Mouse (Mus musculus): Measurements from ENCODE around the gene Wdr54. TPM values are rescaled to one million over a fixed set of nuclear protein-coding genes. Genes with fewer than 3 reads are reported as not detected.

Gene Wdr54
- total and polyA plus RNA-seq, 3 experiments: 1.9 to 10.3 (median 7.8) TPM

DNA sequence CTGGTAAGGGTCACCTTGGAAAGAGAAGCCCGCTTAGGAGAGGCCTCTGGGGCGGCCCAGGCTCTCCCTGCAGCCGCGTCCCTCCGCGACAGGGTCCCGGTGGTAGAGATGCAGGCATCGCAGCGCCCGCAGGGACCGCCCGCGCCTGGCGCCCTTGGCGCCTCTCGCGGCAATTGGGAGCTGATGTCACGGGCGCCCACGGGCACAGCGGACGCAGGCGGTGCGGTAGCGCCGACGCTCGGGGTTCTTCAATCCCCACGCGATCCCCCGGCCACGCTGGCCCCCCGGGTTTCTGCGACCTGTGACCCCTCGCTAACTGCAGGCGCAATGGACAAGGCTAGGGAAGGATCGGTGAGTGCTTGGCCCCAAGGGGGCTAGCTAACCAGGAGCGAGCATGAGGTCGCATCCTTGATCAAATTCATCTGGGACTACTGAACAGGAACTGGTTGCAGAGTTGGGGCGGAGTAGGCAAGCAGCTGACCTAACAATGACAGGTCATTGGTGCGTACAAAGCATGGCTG lies 13.9 kb downstream of the Wdr54 start:
- H3K79me2 ChIP-seq (replicated peaks; ENCODE audit: control insufficient read depth, extremely low read depth, insufficient read depth, poor library complexity, severe bottlenecking): no peaks in the 10 kb centered on the region
- no peak overlapping the region for H3K4me3 ChIP-seq (replicated peaks in 1 of 3; ENCODE audit: low read depth in 2 of 3, low read length in 2 of 3, poor library complexity in 1 of 3)
- H3K27me3 ChIP-seq (replicated peaks): peaks cover 2% of the 10 kb centered on the region
- no peak overlapping the region for H3K9ac ChIP-seq (ENCODE audit: insufficient read depth, low read depth)
- in situ Hi-C loops (cut with MboI; ENCODE audit: low pct_ligation_motif_present, low pct_unique_long_range_greater_than_20kb, low sequenced_read_pairs) (no loop called here), dilution Hi-C loops (cut with MboI; ENCODE audit: extremely low pct_ligation_motif_present, extremely low pct_unique_long_range_greater_than_20kb, low sequenced_read_pairs) (no loop called here)
- H3K27ac ChIP-seq (ENCODE audit: insufficient read depth, low read depth): no peak overlapping the region
- no peak overlapping the region for H3K4me2 ChIP-seq (ENCODE audit: insufficient read depth, low read depth, poor library complexity, severe bottlenecking)
- H3K9me3 ChIP-seq (replicated peaks; ENCODE audit: low read length): no peaks in the 10 kb centered on the region
- no peak for DNase-seq (ENCODE audit: extremely low read depth)
- no peaks in the 10 kb centered on the region for H3K36me3 ChIP-seq (replicated peaks in 1 of 2; ENCODE audit: control insufficient read depth in 1 of 2, insufficient read depth in 1 of 2, low read length in 1 of 2)
- TF ChIP-seq NRF1 (IDR thresholded peaks at IDR 0.05; ENCODE audit: low read depth, low read length) (no peak), RAD21 (IDR thresholded peaks at IDR 0.05; ENCODE audit: low read depth, low read length) (no peak), E2F4 (IDR thresholded peaks at IDR 0.05; ENCODE audit: insufficient replicate concordance, low read depth, low read length) (no peak)
- peaks cover 9 to 14% of the 10 kb centered on the region in 2 experiments; a peak in 3 of 4 replicates for H3K4me1 ChIP-seq (ENCODE audit: control insufficient read depth in 1 of 2, insufficient read depth in 2 of 2)

DNA sequence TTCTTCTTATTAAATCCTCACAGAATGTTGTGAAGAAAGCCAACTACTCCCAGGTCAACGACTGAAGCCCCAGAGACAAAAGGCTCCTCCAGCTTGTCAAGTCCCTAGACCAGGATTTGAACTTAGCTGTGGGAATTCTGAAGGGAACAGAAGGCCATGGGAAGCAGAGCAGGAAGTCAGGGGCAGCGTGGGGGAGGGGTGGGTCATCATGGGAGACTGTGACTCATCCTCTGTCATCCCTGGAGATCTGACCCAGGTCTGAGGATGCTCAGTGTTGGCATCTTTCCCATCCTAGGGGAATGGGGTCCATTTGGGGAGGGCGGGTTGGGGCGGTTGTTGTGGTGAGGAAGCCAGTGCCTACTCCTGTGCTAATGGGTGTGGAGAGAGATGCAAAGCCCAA lies 14.6 kb downstream of the Wdr54 start:
- Histone ChIP-seq H3K4me2 (ENCODE audit: insufficient read depth, low read depth, poor library complexity, severe bottlenecking) (no peak overlapping the region), H3K4me3 (replicated peaks in 1 of 3; ENCODE audit: low read depth in 2 of 3, low read length in 2 of 3, poor library complexity in 1 of 3) (no peak overlapping the region), H3K9ac (ENCODE audit: insufficient read depth, low read depth) (no peak overlapping the region), H3K36me3 (replicated peaks in 1 of 2; ENCODE audit: control insufficient read depth in 1 of 2, insufficient read depth in 1 of 2, low read length in 1 of 2) (no peaks in the 10 kb centered on the region), H3K27ac (ENCODE audit: insufficient read depth, low read depth) (no peak overlapping the region), H3K27me3 (replicated peaks) (peaks cover 2% of the 10 kb centered on the region), H3K79me2 (replicated peaks; ENCODE audit: control insufficient read depth, extremely low read depth, insufficient read depth, poor library complexity, severe bottlenecking) (no peaks in the 10 kb centered on the region), H3K9me3 (replicated peaks; ENCODE audit: low read length) (no peaks in the 10 kb centered on the region), H3K4me1 (ENCODE audit: control insufficient read depth in 1 of 2, insufficient read depth in 2 of 2) (peaks cover 9 to 13% of the 10 kb centered on the region in 2 experiments; a peak in 3 of 4 replicates)
- dilution Hi-C loops (cut with MboI; ENCODE audit: extremely low pct_ligation_motif_present, extremely low pct_unique_long_range_greater_than_20kb, low sequenced_read_pairs): no loop called here
- no peak for DNase-seq (ENCODE audit: extremely low read depth)
- in situ Hi-C loops (cut with MboI; ENCODE audit: low pct_ligation_motif_present, low pct_unique_long_range_greater_than_20kb, low sequenced_read_pairs): no loop called here
- no peak for TF ChIP-seq SMC3 (IDR thresholded peaks at IDR 0.05; ENCODE audit: low read depth, low read length)
- no peak for TF ChIP-seq MAFK (IDR thresholded peaks at IDR 0.05; ENCODE audit: insufficient replicate concordance, low read length)

DNA sequence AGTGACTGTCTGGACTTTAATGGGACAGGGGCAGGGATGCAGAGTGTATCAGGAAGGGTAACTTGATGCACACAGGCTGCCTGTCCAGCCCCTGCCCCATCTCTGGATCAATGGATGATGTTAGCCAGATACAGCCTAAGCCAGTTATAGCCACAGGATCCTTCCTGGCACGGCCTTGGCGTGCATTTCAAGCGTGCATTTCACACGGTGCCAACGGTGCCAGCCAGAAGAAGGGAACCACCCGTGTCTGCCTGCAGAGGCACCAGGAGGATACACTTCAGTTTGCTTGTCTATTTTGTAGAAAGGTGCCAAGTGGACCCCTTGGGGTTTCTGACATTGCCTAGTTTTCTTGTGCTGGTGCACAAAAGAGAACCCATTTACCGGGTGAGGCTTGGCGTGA lies 16.2 kb downstream of the Wdr54 start:
- H3K4me1 ChIP-seq (ENCODE audit: control insufficient read depth in 1 of 2, insufficient read depth in 2 of 2): peaks cover 9 to 19% of the 10 kb centered on the region in 2 experiments; a peak in 3 of 4 replicates
- dilution Hi-C loops (cut with MboI; ENCODE audit: extremely low pct_ligation_motif_present, extremely low pct_unique_long_range_greater_than_20kb, low sequenced_read_pairs) (no loop called here), in situ Hi-C loops (cut with MboI; ENCODE audit: low pct_ligation_motif_present, low pct_unique_long_range_greater_than_20kb, low sequenced_read_pairs) (no loop called here)
- H3K36me3 ChIP-seq (replicated peaks in 1 of 2; ENCODE audit: control insufficient read depth in 1 of 2, insufficient read depth in 1 of 2, low read length in 1 of 2): no peaks in the 10 kb centered on the region
- peaks cover 2% of the 10 kb centered on the region for H3K27me3 ChIP-seq (replicated peaks)
- H3K4me2 ChIP-seq (ENCODE audit: insufficient read depth, low read depth, poor library complexity, severe bottlenecking): no peak overlapping the region
- H3K4me3 ChIP-seq (replicated peaks in 1 of 3; ENCODE audit: low read depth in 2 of 3, low read length in 2 of 3, poor library complexity in 1 of 3): no peak overlapping the region
- TF ChIP-seq ZNF384 (IDR thresholded peaks at IDR 0.05; ENCODE audit: low read depth, low read length) (no peak), BHLHE40 (IDR thresholded peaks at IDR 0.05; ENCODE audit: low read depth, low read length) (no peak), EP300 (IDR thresholded peaks at IDR 0.05; ENCODE audit: low read length) (no peak), POLR2A (IDR thresholded peaks at IDR 0.05; ENCODE audit: low read depth, low read length) (no peak), JUN (IDR thresholded peaks at IDR 0.05; ENCODE audit: insufficient read depth, low read depth, low read length) (no peak), USF2 (conservative IDR thresholded peaks at IDR 0.05; ENCODE audit: low read depth, low read length) (no peak), IRF4 (IDR thresholded peaks at IDR 0.05; ENCODE audit: low read depth, low read length) (no peak), ELF1 (IDR thresholded peaks at IDR 0.05; ENCODE audit: low read depth, low read length) (no peak), ZKSCAN1 (IDR thresholded peaks at IDR 0.05; ENCODE audit: borderline replicate concordance, low read depth, low read length) (no peak), MXI1 (IDR thresholded peaks at IDR 0.05; ENCODE audit: low read depth, low read length) (no peak), RCOR1 (conservative IDR thresholded peaks at IDR 0.05; ENCODE audit: low read depth, low read length) (no peak), SMC3 (IDR thresholded peaks at IDR 0.05; ENCODE audit: low read depth, low read length) (no peak), ZMIZ1 (IDR thresholded peaks at IDR 0.05; ENCODE audit: low read depth, low read length) (no peak)
- no peak overlapping the region for H3K9ac ChIP-seq (ENCODE audit: insufficient read depth, low read depth)
- no peak overlapping the region for H3K27ac ChIP-seq (ENCODE audit: insufficient read depth, low read depth)
- H3K79me2 ChIP-seq (replicated peaks; ENCODE audit: control insufficient read depth, extremely low read depth, insufficient read depth, poor library complexity, severe bottlenecking): no peaks in the 10 kb centered on the region
- DNase-seq (ENCODE audit: extremely low read depth): no peak
- no peaks in the 10 kb centered on the region for H3K9me3 ChIP-seq (replicated peaks; ENCODE audit: low read length)

All from CH12.LX (cell line).